Mouse (Mus musculus): ENCODE measurements around the gene Noct. TPM values are rescaled to one million over a fixed set of nuclear protein-coding genes. Genes with fewer than 3 reads are reported as not detected.

The Noct gene
- polyA plus RNA-seq, 1 experiment = 18.3 TPM

DNA sequence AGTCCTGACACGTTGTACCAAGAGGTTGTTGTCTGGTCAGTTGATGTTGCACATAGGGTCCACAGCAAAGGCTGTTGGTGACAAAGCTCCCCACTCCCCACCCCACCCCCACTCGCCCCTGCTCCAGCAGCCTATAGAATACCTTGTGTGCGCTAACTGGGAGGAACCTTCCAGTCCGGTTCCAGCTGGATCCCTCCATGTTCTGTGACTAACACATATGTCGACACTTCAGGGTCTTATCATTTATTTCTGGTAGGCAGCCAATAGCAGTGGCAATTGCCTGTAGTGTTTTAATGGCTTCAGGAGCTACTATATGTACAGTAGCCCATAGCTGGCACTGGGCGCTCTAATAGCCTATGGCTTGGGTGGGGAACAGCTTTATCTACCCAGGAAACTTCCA is 1.9 kb upstream of the Noct start:
- Histone ChIP-seq H3K4me3 (replicated peaks; ENCODE audit: control insufficient read depth, low read depth, low read length) (no peak overlapping the region), H3K27ac (ENCODE audit: control insufficient read depth, insufficient read depth, low read depth, low read length, poor library complexity) (no peak overlapping the region), H3K4me1 (ENCODE audit: control insufficient read depth, insufficient read depth, low read length) (no peaks in the 10 kb centered on the region; the same call in none of the 2 replicates)
- TF ChIP-seq CTCF (IDR thresholded peaks at IDR 0.05; ENCODE audit: control insufficient read depth, insufficient read depth, low read length) (no peak), POLR2A (IDR thresholded peaks at IDR 0.05; ENCODE audit: borderline replicate concordance, control insufficient read depth, low read depth, low read length) (no peak)
- 84% methylated on average over 6 of the region's 6 CpGs for WGBS

DNA sequence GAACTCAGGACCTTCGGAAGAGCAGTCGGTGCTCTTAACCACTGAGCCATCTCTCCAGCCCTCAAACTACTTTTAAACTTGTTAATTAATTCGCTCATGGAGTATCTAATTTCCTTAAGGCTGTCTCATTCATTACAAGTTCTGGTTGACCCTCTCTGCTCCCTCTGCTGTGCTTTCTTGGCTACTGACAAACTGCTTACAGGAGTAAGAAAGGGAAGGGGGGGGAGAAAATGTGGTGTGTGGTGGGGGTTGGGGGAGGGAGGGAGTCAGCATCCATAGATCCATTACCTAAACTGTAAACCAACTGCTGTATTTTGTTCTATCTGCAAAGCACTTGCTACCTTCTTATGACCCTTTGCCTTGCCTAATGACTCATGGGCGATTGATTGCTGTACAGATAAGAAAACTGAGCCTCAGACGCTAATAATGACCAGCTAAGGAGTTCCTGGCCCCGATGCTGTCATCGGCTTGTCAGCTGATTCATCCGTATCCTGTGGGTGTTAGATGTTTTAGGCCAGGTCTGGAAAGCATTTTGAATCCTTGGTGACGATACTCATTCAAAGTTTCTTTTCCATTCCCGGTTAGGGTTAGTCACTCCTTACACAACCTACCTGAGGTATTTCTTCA is 1.3 kb upstream of the Noct start:
- Histone ChIP-seq H3K27ac (ENCODE audit: control insufficient read depth, insufficient read depth, low read depth, low read length, poor library complexity) (no peak overlapping the region), H3K4me3 (replicated peaks; ENCODE audit: control insufficient read depth, low read depth, low read length) (no peak overlapping the region), H3K4me1 (ENCODE audit: control insufficient read depth, insufficient read depth, low read length) (no peaks in the 10 kb centered on the region; the same call in none of the 2 replicates)
- TF ChIP-seq CTCF (IDR thresholded peaks at IDR 0.05; ENCODE audit: control insufficient read depth, insufficient read depth, low read length) (no peak), POLR2A (IDR thresholded peaks at IDR 0.05; ENCODE audit: borderline replicate concordance, control insufficient read depth, low read depth, low read length) (no peak)
- 58% methylated on average over 10 of the region's 10 CpGs for WGBS

DNA sequence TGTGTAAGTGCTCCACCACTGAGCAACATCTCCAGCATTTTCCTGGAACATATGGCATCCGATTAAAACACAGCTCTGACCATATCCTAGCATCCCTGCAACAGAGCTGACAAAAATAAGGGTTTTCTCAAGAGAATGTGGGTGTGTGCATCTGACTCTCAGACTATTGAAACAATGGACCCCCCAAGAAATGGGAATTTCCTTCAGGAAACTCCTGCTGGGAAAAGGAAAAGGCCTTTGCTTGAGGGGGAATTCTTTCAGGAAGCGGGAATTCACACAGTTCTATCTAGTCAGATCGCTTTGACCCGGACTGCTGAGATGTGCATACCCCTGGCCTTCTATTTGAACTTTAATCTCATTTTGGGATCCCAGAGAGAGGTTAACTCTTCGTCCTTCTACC is 691 bp upstream of the Noct start:
- no peaks in the 10 kb centered on the region; the same call in none of the 2 replicates for H3K4me1 ChIP-seq (ENCODE audit: control insufficient read depth, insufficient read depth, low read length)
- H3K4me3 ChIP-seq (replicated peaks; ENCODE audit: control insufficient read depth, low read depth, low read length) = no peak overlapping the region

DNA sequence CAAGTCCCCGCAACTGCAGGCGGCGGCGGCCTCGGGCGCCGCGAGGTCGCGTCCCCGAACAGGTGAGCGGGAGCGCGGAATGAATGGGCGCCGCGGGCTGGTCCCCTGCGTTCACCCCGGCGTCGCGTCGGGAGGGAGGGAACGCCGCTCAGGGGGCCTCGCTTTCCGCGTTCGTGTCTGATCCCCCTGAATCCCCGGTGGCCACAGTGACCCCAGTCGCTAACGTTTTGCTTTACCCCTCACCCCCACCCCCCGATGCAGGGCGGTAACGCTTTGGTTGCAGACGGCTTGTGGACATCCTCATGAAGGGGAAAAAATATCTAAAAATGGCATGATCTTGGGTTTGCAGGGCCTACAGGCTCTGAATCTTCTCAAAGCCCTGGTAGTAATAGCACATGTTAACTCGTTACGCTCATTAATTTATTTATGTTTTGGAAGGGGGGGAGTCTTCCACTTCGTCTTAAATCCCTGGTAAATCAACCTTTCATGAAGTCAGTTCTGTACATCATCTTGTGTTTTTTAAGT is 1.0 kb downstream of the Noct start:
- no peak for TF ChIP-seq POLR2A (IDR thresholded peaks at IDR 0.05; ENCODE audit: borderline replicate concordance, control insufficient read depth, low read depth, low read length)
- TF ChIP-seq CTCF (IDR thresholded peaks at IDR 0.05; ENCODE audit: control insufficient read depth, insufficient read depth, low read length) = no peak
- peak overlapping the region; percentile 96 for H3K27ac ChIP-seq (ENCODE audit: control insufficient read depth, insufficient read depth, low read depth, low read length, poor library complexity)
- WGBS = 3% methylated on average over 39 of the region's 39 CpGs
- no peaks in the 10 kb centered on the region; the same call in none of the 2 replicates for H3K4me1 ChIP-seq (ENCODE audit: control insufficient read depth, insufficient read depth, low read length)
- peak overlapping the region; percentile 89 for H3K4me3 ChIP-seq (replicated peaks; ENCODE audit: control insufficient read depth, low read depth, low read length)

More for the DNA sequence above, 691 bp upstream of the Noct start:
- WGBS = 73% methylated on average over 5 of the region's 5 CpGs
- TF ChIP-seq POLR2A (IDR thresholded peaks at IDR 0.05; ENCODE audit: borderline replicate concordance, control insufficient read depth, low read depth, low read length) = no peak
- no peak for TF ChIP-seq CTCF (IDR thresholded peaks at IDR 0.05; ENCODE audit: control insufficient read depth, insufficient read depth, low read length)
- no peak overlapping the region for H3K27ac ChIP-seq (ENCODE audit: control insufficient read depth, insufficient read depth, low read depth, low read length, poor library complexity)

DNA sequence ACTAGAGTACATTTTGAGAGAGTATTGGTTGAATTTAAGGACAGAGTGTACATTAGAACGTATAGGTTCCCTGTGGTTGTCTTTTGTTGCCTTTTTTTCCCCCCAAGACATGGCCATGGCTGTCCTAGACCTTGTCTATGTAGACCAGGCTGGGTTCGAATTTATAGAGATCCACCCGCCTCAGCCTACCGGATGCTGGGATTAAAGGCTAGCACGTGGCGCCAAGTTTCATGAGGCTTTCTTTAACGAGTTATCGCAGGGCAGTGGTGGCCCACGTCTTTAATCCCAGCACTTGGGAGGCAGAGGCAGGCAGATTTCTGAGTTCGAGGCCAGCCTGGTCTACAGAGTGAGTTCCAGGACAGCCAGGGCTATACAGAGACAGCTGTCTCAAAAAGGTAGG is 1.7 kb downstream of the Noct start:
- TF ChIP-seq POLR2A (IDR thresholded peaks at IDR 0.05; ENCODE audit: borderline replicate concordance, control insufficient read depth, low read depth, low read length) (no peak), CTCF (IDR thresholded peaks at IDR 0.05; ENCODE audit: control insufficient read depth, insufficient read depth, low read length) (no peak)
- WGBS = 86% methylated on average over 10 of the region's 10 CpGs
- Histone ChIP-seq H3K4me3 (replicated peaks; ENCODE audit: control insufficient read depth, low read depth, low read length) (peak overlapping the region; percentile 89), H3K27ac (ENCODE audit: control insufficient read depth, insufficient read depth, low read depth, low read length, poor library complexity) (no peak overlapping the region), H3K4me1 (ENCODE audit: control insufficient read depth, insufficient read depth, low read length) (peaks cover under 1% of the 10 kb centered on the region)

DNA sequence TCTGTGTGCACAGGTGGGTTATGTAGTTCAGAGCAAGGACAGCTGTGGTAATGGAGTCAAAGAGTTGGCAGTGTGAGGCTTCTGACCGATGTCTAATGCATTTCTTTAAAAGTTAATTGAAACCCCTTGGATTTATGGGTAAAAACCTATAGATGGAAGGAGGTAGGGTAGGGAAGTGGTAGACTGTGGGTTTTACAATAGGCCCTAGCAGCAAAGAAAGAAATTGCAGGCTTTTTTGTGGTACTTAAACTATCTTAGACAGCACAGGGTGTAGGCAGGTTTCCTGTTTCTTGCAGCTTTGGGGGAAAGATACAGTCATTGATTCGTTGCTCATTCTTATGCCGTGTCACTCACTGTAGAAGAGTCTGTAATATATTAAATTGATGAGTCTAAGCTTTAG is 2.4 kb downstream of the Noct start:
- TF ChIP-seq POLR2A (IDR thresholded peaks at IDR 0.05; ENCODE audit: borderline replicate concordance, control insufficient read depth, low read depth, low read length) (no peak), CTCF (IDR thresholded peaks at IDR 0.05; ENCODE audit: control insufficient read depth, insufficient read depth, low read length) (no peak)
- no peak overlapping the region for H3K27ac ChIP-seq (ENCODE audit: control insufficient read depth, insufficient read depth, low read depth, low read length, poor library complexity)
- peak overlapping the region; percentile 89 for H3K4me3 ChIP-seq (replicated peaks; ENCODE audit: control insufficient read depth, low read depth, low read length)
- 16% methylated on average over 3 of the region's 3 CpGs for WGBS
- H3K4me1 ChIP-seq (ENCODE audit: control insufficient read depth, insufficient read depth, low read length) = peaks cover 1% of the 10 kb centered on the region

DNA sequence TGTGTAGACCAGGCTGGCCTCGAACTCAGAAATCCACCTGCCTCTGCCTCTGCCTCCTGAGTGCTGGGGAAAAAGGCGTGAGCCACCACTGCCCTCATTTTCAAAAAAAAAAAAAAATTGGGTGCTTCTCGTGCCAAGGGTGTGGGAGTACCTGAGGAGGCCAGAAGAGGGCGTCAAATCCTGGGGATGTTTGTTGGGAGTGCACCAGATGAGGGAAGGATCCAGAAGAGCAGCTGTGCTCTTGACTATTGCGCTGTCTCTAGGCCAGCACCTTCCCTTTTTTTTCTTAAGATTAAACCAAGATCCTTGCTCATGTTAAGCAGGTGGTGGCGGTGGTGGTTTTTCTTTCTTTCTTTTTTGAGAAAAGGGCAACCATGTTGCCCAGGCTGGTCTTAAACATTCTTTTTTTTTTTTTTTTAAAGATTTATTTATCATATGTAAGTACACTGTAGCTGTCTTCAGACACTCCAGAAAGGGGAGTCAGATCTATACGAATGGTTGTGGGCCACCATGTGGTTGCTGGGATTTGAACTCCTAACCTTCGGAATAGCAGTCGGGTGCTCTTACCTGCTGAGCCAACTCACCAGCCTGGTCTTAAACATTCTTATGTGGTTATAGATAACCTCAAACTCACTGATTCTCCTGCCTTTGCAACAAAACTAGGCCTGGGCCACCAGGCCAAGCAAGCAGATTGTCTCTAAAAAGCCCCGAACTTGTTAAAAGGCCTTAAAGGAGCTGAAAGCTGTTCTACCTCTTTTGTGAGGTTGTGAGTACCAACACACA is 4.0 kb downstream of the Noct start:
- Histone ChIP-seq H3K27ac (ENCODE audit: control insufficient read depth, insufficient read depth, low read depth, low read length, poor library complexity) (no peak overlapping the region), H3K4me1 (ENCODE audit: control insufficient read depth, insufficient read depth, low read length) (peaks cover 1% of the 10 kb centered on the region), H3K4me3 (replicated peaks; ENCODE audit: control insufficient read depth, low read depth, low read length) (no peak overlapping the region)
- no peak for TF ChIP-seq POLR2A (IDR thresholded peaks at IDR 0.05; ENCODE audit: borderline replicate concordance, control insufficient read depth, low read depth, low read length)
- TF ChIP-seq CTCF (IDR thresholded peaks at IDR 0.05; ENCODE audit: control insufficient read depth, insufficient read depth, low read length) = peak; percentile 67
- WGBS = 51% methylated on average over 10 of the region's 10 CpGs

DNA sequence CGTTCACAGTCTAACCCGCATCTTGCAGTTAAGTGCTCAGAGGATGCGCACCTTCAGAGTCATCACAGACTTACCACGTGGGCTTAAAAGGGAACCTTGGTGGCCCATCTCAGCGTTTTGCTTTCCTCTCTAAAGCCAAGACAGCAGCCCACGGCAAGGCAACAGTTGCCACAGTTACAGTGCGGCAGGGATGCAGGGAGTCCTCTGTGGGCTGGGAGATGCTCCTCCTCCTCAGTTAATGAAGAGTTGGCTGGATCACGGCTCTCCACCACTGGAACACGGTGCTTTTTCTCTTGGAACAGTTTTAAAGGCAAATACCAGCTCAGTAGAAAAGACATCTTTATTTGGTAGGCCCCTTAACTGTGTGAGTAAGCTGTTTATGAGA is 4.6 kb downstream of the Noct start:
- Histone ChIP-seq H3K4me1 (ENCODE audit: control insufficient read depth, insufficient read depth, low read length) (peaks cover 3% of the 10 kb centered on the region), H3K4me3 (replicated peaks; ENCODE audit: control insufficient read depth, low read depth, low read length) (no peak overlapping the region), H3K27ac (ENCODE audit: control insufficient read depth, insufficient read depth, low read depth, low read length, poor library complexity) (no peak overlapping the region)
- WGBS = 79% methylated on average over 9 of the region's 9 CpGs
- TF ChIP-seq CTCF (IDR thresholded peaks at IDR 0.05; ENCODE audit: control insufficient read depth, insufficient read depth, low read length) (no peak), POLR2A (IDR thresholded peaks at IDR 0.05; ENCODE audit: borderline replicate concordance, control insufficient read depth, low read depth, low read length) (no peak)

Data from bone marrow, adult 2 months (tissue).